Mouse (Mus musculus): ENCODE results near the gene Hgd. TPM values are rescaled to one million over a fixed set of nuclear protein-coding genes. Genes with fewer than 3 reads are reported as not detected.

Hgd gene
- polyA plus RNA-seq, 1 experiment: 0.31 TPM

- H3K4me1 ChIP-seq (ENCODE audit: control insufficient read depth, insufficient read depth, low read length): peaks cover 8% of the 10 kb centered on the region
- TF ChIP-seq CTCF (IDR thresholded peaks at IDR 0.05; ENCODE audit: insufficient read depth, low read length) (no peak), POLR2A (IDR thresholded peaks at IDR 0.05; ENCODE audit: borderline replicate concordance, extremely low read depth, low read depth, low read length) (peak; percentile 43; the same call in 1 of the 2 replicates)
- under 1% methylated on average over 51 of the region's 58 CpGs for WGBS
Measured at GRCm38 (mm10) chr16:37653731-37654657, 74.0 kb downstream of the Hgd start, which contains the start of gene Ndufb4. Gene Ndufb4 (minus strand): TSS chr16:37654453.

GRCm38 (mm10) chr16:37654831-37655455 lies 75.0 kb downstream of the Hgd start:
- 69% methylated on average over 4 of the region's 4 CpGs for WGBS
- H3K4me3 ChIP-seq (replicated peaks; ENCODE audit: extremely low read depth, low read depth, low read length): no peak overlapping the region
- no peak for DNase-seq
- TF ChIP-seq POLR2A (IDR thresholded peaks at IDR 0.05; ENCODE audit: borderline replicate concordance, extremely low read depth, low read depth, low read length) (no peak), CTCF (IDR thresholded peaks at IDR 0.05; ENCODE audit: insufficient read depth, low read length) (no peak)
- peaks cover 8% of the 10 kb centered on the region for H3K4me1 ChIP-seq (ENCODE audit: control insufficient read depth, insufficient read depth, low read length)

More at GRCm38 (mm10) chr16:37653731-37654657, 74.0 kb downstream of the Hgd start, which contains the start of gene Ndufb4:
- peak; percentile 88 for DNase-seq
- peak within 1 kb of the TSS; percentile 98 for H3K4me3 ChIP-seq (replicated peaks; ENCODE audit: extremely low read depth, low read depth, low read length)

- TF ChIP-seq POLR2A (IDR thresholded peaks at IDR 0.05; ENCODE audit: borderline replicate concordance, extremely low read depth, low read depth, low read length): no peak
- TF ChIP-seq CTCF (IDR thresholded peaks at IDR 0.05; ENCODE audit: insufficient read depth, low read length): no peak
- WGBS: 48% methylated on average over 4 of the region's 4 CpGs
- H3K4me1 ChIP-seq (ENCODE audit: control insufficient read depth, insufficient read depth, low read length): peaks cover 8% of the 10 kb centered on the region
- no peak overlapping the region for H3K4me3 ChIP-seq (replicated peaks; ENCODE audit: extremely low read depth, low read depth, low read length)
- DNase-seq: no peak
Measured at GRCm38 (mm10) chr16:37655756-37656347, 75.9 kb downstream of the Hgd start.

GRCm38 (mm10) chr16:37656796-37657195 lies 76.8 kb downstream of the Hgd start:
- peaks cover 8% of the 10 kb centered on the region for H3K4me1 ChIP-seq (ENCODE audit: control insufficient read depth, insufficient read depth, low read length)
- H3K4me3 ChIP-seq (replicated peaks; ENCODE audit: extremely low read depth, low read depth, low read length): no peak overlapping the region
- TF ChIP-seq POLR2A (IDR thresholded peaks at IDR 0.05; ENCODE audit: borderline replicate concordance, extremely low read depth, low read depth, low read length) (no peak), CTCF (IDR thresholded peaks at IDR 0.05; ENCODE audit: insufficient read depth, low read length) (no peak)
- no peak for DNase-seq
- WGBS: 87% methylated on average over 7 of the region's 7 CpGs

- TF ChIP-seq POLR2A (IDR thresholded peaks at IDR 0.05; ENCODE audit: borderline replicate concordance, extremely low read depth, low read depth, low read length) (no peak), CTCF (IDR thresholded peaks at IDR 0.05; ENCODE audit: insufficient read depth, low read length) (no peak)
- 63% methylated on average over 9 of the region's 9 CpGs for WGBS
- DNase-seq: no peak
- Histone ChIP-seq H3K4me3 (replicated peaks; ENCODE audit: extremely low read depth, low read depth, low read length) (no peak overlapping the region), H3K4me1 (ENCODE audit: control insufficient read depth, insufficient read depth, low read length) (no peaks in the 10 kb centered on the region)
Measured at GRCm38 (mm10) chr16:37663643-37664459, 83.9 kb downstream of the Hgd start.

- 54% methylated on average over 5 of the region's 5 CpGs for WGBS
- Histone ChIP-seq H3K4me1 (ENCODE audit: control insufficient read depth, insufficient read depth, low read length) (no peaks in the 10 kb centered on the region), H3K4me3 (replicated peaks; ENCODE audit: extremely low read depth, low read depth, low read length) (no peak overlapping the region)
- DNase-seq: no peak
- TF ChIP-seq POLR2A (IDR thresholded peaks at IDR 0.05; ENCODE audit: borderline replicate concordance, extremely low read depth, low read depth, low read length): no peak
- TF ChIP-seq CTCF (IDR thresholded peaks at IDR 0.05; ENCODE audit: insufficient read depth, low read length): no peak
Measured at GRCm38 (mm10) chr16:37665394-37665935, 85.5 kb downstream of the Hgd start.

- H3K4me1 ChIP-seq (ENCODE audit: control insufficient read depth, insufficient read depth, low read length): no peaks in the 10 kb centered on the region
- DNase-seq: no peak
- TF ChIP-seq CTCF (IDR thresholded peaks at IDR 0.05; ENCODE audit: insufficient read depth, low read length) (no peak), POLR2A (IDR thresholded peaks at IDR 0.05; ENCODE audit: borderline replicate concordance, extremely low read depth, low read depth, low read length) (no peak)
- H3K4me3 ChIP-seq (replicated peaks; ENCODE audit: extremely low read depth, low read depth, low read length): no peak overlapping the region
- WGBS: 26% methylated on average over 4 of the region's 4 CpGs
Measured at GRCm38 (mm10) chr16:37670666-37671283, 90.8 kb downstream of the Hgd start.

GRCm38 (mm10) chr16:37675326-37675725 lies 95.4 kb downstream of the Hgd start:
- no peak for DNase-seq
- TF ChIP-seq CTCF (IDR thresholded peaks at IDR 0.05; ENCODE audit: insufficient read depth, low read length) (no peak), POLR2A (IDR thresholded peaks at IDR 0.05; ENCODE audit: borderline replicate concordance, extremely low read depth, low read depth, low read length) (no peak)
- Histone ChIP-seq H3K4me1 (ENCODE audit: control insufficient read depth, insufficient read depth, low read length) (no peaks in the 10 kb centered on the region), H3K4me3 (replicated peaks; ENCODE audit: extremely low read depth, low read depth, low read length) (no peak overlapping the region)
- WGBS: 87% methylated on average over 5 of the region's 5 CpGs
